Mouse (Mus musculus) mature B cell (primary cell): ENCODE results near the gene Med13l.

Experiments used
- in situ Hi-C: fragments of 300-500 bp; cut with MboI; formaldehyde crosslinking; loops from 2 replicates; pipeline ENCODE4 v1.14.3; 2019

Med13l gene

GRCm38 (mm10) chr5:118560385-118561085, at the start of gene Med13l:
TSS of gene Med13l (plus strand) at chr5:118560679.
- in situ Hi-C loops: no loop called here

GRCm38 (mm10) chr5:118510969-118511368, 49.5 kb upstream of the Med13l start:
- in situ Hi-C loops: no loop called here

- in situ Hi-C loops: no loop called here
Observed at GRCm38 (mm10) chr5:118513005-118513404, 47.5 kb upstream of the Med13l start.

GRCm38 (mm10) chr5:118513629-118514526, 46.6 kb upstream of the Med13l start:
- in situ Hi-C loops: no loop called here

GRCm38 (mm10) chr5:118514527-118514831, 46.0 kb upstream of the Med13l start:
- in situ Hi-C loops: no loop called here

GRCm38 (mm10) chr5:118514842-118515241, 45.6 kb upstream of the Med13l start:
- in situ Hi-C loops: no loop called here

GRCm38 (mm10) chr5:118515280-118515721, 45.2 kb upstream of the Med13l start:
- in situ Hi-C loops: no loop called here

- in situ Hi-C loops: no loop called here
Observed at GRCm38 (mm10) chr5:118516066-118516465, 44.4 kb upstream of the Med13l start.

GRCm38 (mm10) chr5:118516470-118516869, 44.0 kb upstream of the Med13l start:
- in situ Hi-C loops: no loop called here

GRCm38 (mm10) chr5:118520457-118520856, 40.0 kb upstream of the Med13l start:
- in situ Hi-C loops: no loop called here

GRCm38 (mm10) chr5:118524400-118524799, 36.1 kb upstream of the Med13l start:
- in situ Hi-C loops: no loop called here

GRCm38 (mm10) chr5:118525634-118526033, 34.8 kb upstream of the Med13l start:
- in situ Hi-C loops: no loop called here

GRCm38 (mm10) chr5:118526504-118526903, 34.0 kb upstream of the Med13l start:
- in situ Hi-C loops: no loop called here

GRCm38 (mm10) chr5:118529241-118529640, 31.2 kb upstream of the Med13l start:
- in situ Hi-C loops: no loop called here

GRCm38 (mm10) chr5:118532125-118532524, 28.4 kb upstream of the Med13l start:
- in situ Hi-C loops: no loop called here

GRCm38 (mm10) chr5:118532659-118533058, 27.8 kb upstream of the Med13l start:
- in situ Hi-C loops: no loop called here

- in situ Hi-C loops: no loop called here
Observed at GRCm38 (mm10) chr5:118534407-118534921, 26.0 kb upstream of the Med13l start.

- in situ Hi-C loops: no loop called here
Observed at GRCm38 (mm10) chr5:118535130-118535529, 25.3 kb upstream of the Med13l start.

GRCm38 (mm10) chr5:118538487-118538886, 22.0 kb upstream of the Med13l start:
- in situ Hi-C loops: no loop called here

- in situ Hi-C loops: no loop called here
Observed at GRCm38 (mm10) chr5:118543816-118544215, 16.7 kb upstream of the Med13l start.

GRCm38 (mm10) chr5:118550493-118550892, 10.0 kb upstream of the Med13l start:
- in situ Hi-C loops: no loop called here

- in situ Hi-C loops: no loop called here
Observed at GRCm38 (mm10) chr5:118553290-118553689, 7.2 kb upstream of the Med13l start.

GRCm38 (mm10) chr5:118555305-118555704, 5.2 kb upstream of the Med13l start:
- in situ Hi-C loops: no loop called here
